Mouse (Mus musculus) embryonic facial prominence, embryonic 12.5 days (tissue): ENCODE measurements at regions not wholly inside any gene's neighbourhood (a gene's known extent, or its start where the extent isn't known, plus 50 kb on each side); places are given as distances from the start of the nearest gene placed in this dataset.

Experiments
- ATAC-seq: fragments of 200-750 bp; cut with Nextera tagmentation; 2 replicates; pipeline ENCODE4 v1.8.0; 2017; ENCODE audit not compliant: insufficient number of reproducible peaks, insufficient read depth, low FRiP score, low TSS enrichment
- H3K27ac ChIP-seq: fragments of 300-500 bp; sonication (generic); 2 replicates; pipeline ENCODE4 v1.5.1; 2016; ENCODE audit warnings: mild to moderate bottlenecking
- H3K27me3 ChIP-seq: fragments of 300-500 bp; sonication (generic); 2 replicates; pipeline ENCODE4 v1.6.1; 2016; ENCODE audit warnings: mild to moderate bottlenecking, moderate library complexity
- H3K36me3 ChIP-seq: fragments of 300-500 bp; sonication (generic); 2 replicates; pipeline ENCODE4 v1.6.1; 2016; ENCODE audit warnings: mild to moderate bottlenecking
- H3K4me1 ChIP-seq: fragments of 300-500 bp; sonication (generic); 2 replicates; pipeline ENCODE4 v1.6.1; 2016
- H3K4me2 ChIP-seq: fragments of 300-500 bp; sonication (generic); replicated peaks from 2 replicates; pipeline ENCODE4 v1.6.1; 2016; ENCODE audit warnings: mild to moderate bottlenecking, moderate library complexity
- H3K4me3 ChIP-seq: fragments of 300-500 bp; sonication (generic); 2 replicates; pipeline ENCODE4 v1.5.1; 2016; ENCODE audit warnings: mild to moderate bottlenecking
- H3K9ac ChIP-seq: fragments of 300-500 bp; sonication (generic); 2 replicates; pipeline ENCODE4 v1.6.1; 2016; ENCODE audit warnings: mild to moderate bottlenecking, moderate library complexity
- H3K9me3 ChIP-seq: fragments of 300-500 bp; sonication (generic); 2 replicates; pipeline ENCODE4 v1.6.1; 2016; ENCODE audit warnings: mild to moderate bottlenecking, moderate library complexity
- WGBS: fragments of 180-500 bp; shearing (Covaris S2); methylation state at CpG from one replicate; pipeline ENCODE4 v1.1.7; 2016; 5-methylcytosine and 5-hydroxymethylcytosine counted together

- Histone ChIP-seq H3K27me3 (no peaks in the 10 kb centered on the region), H3K4me2 (no peak overlapping the region), H3K9me3 (no peaks in the 10 kb centered on the region), H3K9ac (no peak overlapping the region), H3K4me1 (no peaks in the 10 kb centered on the region), H3K27ac (no peak overlapping the region), H3K4me3 (no peak overlapping the region), H3K36me3 (no peaks in the 10 kb centered on the region)
- no peak for ATAC-seq
- 62% methylated on average over 11 of the region's 11 CpGs for WGBS
Observed at GRCm38 (mm10) chr15:96769751-96770150, 70.2 kb upstream of the Slc38a2 start.

- no peak for ATAC-seq
- 68% methylated on average over 19 of the region's 19 CpGs for WGBS
- Histone ChIP-seq H3K4me2 (no peak overlapping the region), H3K9ac (no peak overlapping the region), H3K27me3 (no peaks in the 10 kb centered on the region), H3K36me3 (no peaks in the 10 kb centered on the region), H3K4me1 (no peaks in the 10 kb centered on the region), H3K9me3 (no peaks in the 10 kb centered on the region), H3K4me3 (no peak overlapping the region), H3K27ac (no peak overlapping the region)
Observed at GRCm38 (mm10) chr15:96768301-96768993, 68.9 kb upstream of the Slc38a2 start.

- Histone ChIP-seq H3K27me3 (no peaks in the 10 kb centered on the region), H3K4me3 (no peak overlapping the region), H3K9me3 (no peaks in the 10 kb centered on the region), H3K27ac (no peak overlapping the region), H3K36me3 (no peaks in the 10 kb centered on the region), H3K9ac (no peak overlapping the region), H3K4me2 (no peak overlapping the region), H3K4me1 (no peaks in the 10 kb centered on the region)
- 95% methylated on average over 5 of the region's 5 CpGs for WGBS
- ATAC-seq: no peak
Observed at GRCm38 (mm10) chr15:96767188-96767587, 67.7 kb upstream of the Slc38a2 start.

- no peak overlapping the region for H3K27ac ChIP-seq
- no peak for ATAC-seq
- 96% methylated on average over 9 of the region's 9 CpGs for WGBS
Observed at GRCm38 (mm10) chr15:96766238-96766637, 66.7 kb upstream of the Slc38a2 start.

GRCm38 (mm10) chr15:96763611-96764010 lies 64.1 kb upstream of the Slc38a2 start:
- no peaks in the 10 kb centered on the region for H3K36me3 ChIP-seq
- no peaks in the 10 kb centered on the region for H3K9me3 ChIP-seq
- no peaks in the 10 kb centered on the region for H3K27me3 ChIP-seq
- H3K27ac ChIP-seq: no peak overlapping the region
- H3K4me1 ChIP-seq: no peaks in the 10 kb centered on the region
- ATAC-seq: no peak
- WGBS: 92% methylated on average over 1 of the region's 1 CpGs
- H3K4me2 ChIP-seq: no peak overlapping the region
- H3K4me3 ChIP-seq: no peak overlapping the region
- no peak overlapping the region for H3K9ac ChIP-seq

More at GRCm38 (mm10) chr15:96766238-96766637, 66.7 kb upstream of the Slc38a2 start:
- H3K4me2 ChIP-seq: no peak overlapping the region
- no peaks in the 10 kb centered on the region for H3K36me3 ChIP-seq
- H3K4me3 ChIP-seq: no peak overlapping the region
- no peaks in the 10 kb centered on the region for H3K4me1 ChIP-seq
- H3K27me3 ChIP-seq: no peaks in the 10 kb centered on the region
- H3K9ac ChIP-seq: no peak overlapping the region
- no peaks in the 10 kb centered on the region for H3K9me3 ChIP-seq

- no peaks in the 10 kb centered on the region for H3K9me3 ChIP-seq
- 75% methylated on average over 13 of the region's 13 CpGs for WGBS
- no peaks in the 10 kb centered on the region for H3K27me3 ChIP-seq
- ATAC-seq: no peak
- H3K9ac ChIP-seq: no peak overlapping the region
- H3K27ac ChIP-seq: no peak overlapping the region
- H3K4me2 ChIP-seq: no peak overlapping the region
- no peaks in the 10 kb centered on the region for H3K36me3 ChIP-seq
- H3K4me1 ChIP-seq: no peaks in the 10 kb centered on the region
- H3K4me3 ChIP-seq: no peak overlapping the region
Observed at GRCm38 (mm10) chr15:96759078-96759995, 59.8 kb upstream of the Slc38a2 start.

- Histone ChIP-seq H3K4me2 (no peak overlapping the region), H3K36me3 (no peaks in the 10 kb centered on the region), H3K27me3 (no peaks in the 10 kb centered on the region), H3K4me1 (no peaks in the 10 kb centered on the region), H3K9ac (no peak overlapping the region), H3K27ac (no peak overlapping the region), H3K4me3 (no peak overlapping the region), H3K9me3 (no peaks in the 10 kb centered on the region)
- 88% methylated on average over 9 of the region's 9 CpGs for WGBS
- no peak for ATAC-seq
Observed at GRCm38 (mm10) chr15:96757446-96758198, 58.1 kb upstream of the Slc38a2 start.

GRCm38 (mm10) chr15:96756456-96756855 lies 56.9 kb upstream of the Slc38a2 start:
- H3K9ac ChIP-seq: no peak overlapping the region
- H3K4me2 ChIP-seq: no peak overlapping the region
- no peak overlapping the region for H3K4me3 ChIP-seq
- no peaks in the 10 kb centered on the region for H3K9me3 ChIP-seq
- H3K4me1 ChIP-seq: no peaks in the 10 kb centered on the region
- no peaks in the 10 kb centered on the region for H3K36me3 ChIP-seq
- 68% methylated on average over 7 of the region's 7 CpGs for WGBS
- H3K27me3 ChIP-seq: no peaks in the 10 kb centered on the region
- no peak overlapping the region; the same call in 1 of the 2 replicates for H3K27ac ChIP-seq
- no peak for ATAC-seq

GRCm38 (mm10) chr15:96755951-96756350 lies 56.4 kb upstream of the Slc38a2 start:
- H3K4me3 ChIP-seq: no peak overlapping the region
- no peak for ATAC-seq
- no peak overlapping the region for H3K27ac ChIP-seq
- no peaks in the 10 kb centered on the region for H3K27me3 ChIP-seq
- 80% methylated on average over 6 of the region's 6 CpGs for WGBS
- H3K9me3 ChIP-seq: no peaks in the 10 kb centered on the region
- no peak overlapping the region for H3K9ac ChIP-seq
- H3K4me1 ChIP-seq: no peaks in the 10 kb centered on the region
- H3K36me3 ChIP-seq: no peaks in the 10 kb centered on the region
- H3K4me2 ChIP-seq: no peak overlapping the region

GRCm38 (mm10) chr15:96755322-96755942 lies 55.9 kb upstream of the Slc38a2 start:
- H3K27me3 ChIP-seq: no peaks in the 10 kb centered on the region
- no peak overlapping the region for H3K9ac ChIP-seq
- 83% methylated on average over 13 of the region's 13 CpGs for WGBS
- H3K4me1 ChIP-seq: no peaks in the 10 kb centered on the region
- H3K4me3 ChIP-seq: no peak overlapping the region
- H3K27ac ChIP-seq: no peak overlapping the region
- no peak for ATAC-seq
- no peaks in the 10 kb centered on the region for H3K9me3 ChIP-seq
- no peak overlapping the region for H3K4me2 ChIP-seq
- no peaks in the 10 kb centered on the region for H3K36me3 ChIP-seq

GRCm38 (mm10) chr15:96754079-96754478 lies 54.5 kb upstream of the Slc38a2 start:
- H3K4me1 ChIP-seq: no peaks in the 10 kb centered on the region
- no peaks in the 10 kb centered on the region for H3K9me3 ChIP-seq
- H3K36me3 ChIP-seq: no peaks in the 10 kb centered on the region
- H3K4me3 ChIP-seq: no peak overlapping the region
- H3K27ac ChIP-seq: no peak overlapping the region
- H3K9ac ChIP-seq: no peak overlapping the region
- H3K27me3 ChIP-seq: no peaks in the 10 kb centered on the region
- ATAC-seq: no peak
- WGBS: 96% methylated on average over 5 of the region's 5 CpGs
- no peak overlapping the region for H3K4me2 ChIP-seq
